In genomic region chr4:136945397-136945796, GRCm38 (mm10) we compare ENCODE assay signal across 20 mouse cellular contexts. TPM values are rescaled to one million over a fixed set of nuclear protein-coding genes. Genes with fewer than 3 reads are reported as not detected.
DNase-seq lines count a peak whose midpoint lies in the region; ATAC-seq and TF ChIP-seq lines count a peak whose summit lies in the region.
"Had no signal": no experiment of that assay in that cellular context is flagged by ENCODE, and none has a peak within 500 bp of the region (broad histone marks: within the 10 kb centered on the region; RNA-seq: fewer than 3 reads in every experiment).

No protein-coding gene starts in this region.

- 56% methylated on average over 17 of the region's 17 CpGs for WGBS in kidney, embryonic 14.5 days
- 64% methylated on average over 17 of the region's 17 CpGs for WGBS in limb, embryonic 10.5 days
- 59% methylated on average over 17 of the region's 17 CpGs for WGBS in heart, embryonic 11.5 days (ENCODE audit: insufficient replicate concordance)

- H3K4me1 ChIP-seq in kidney, embryonic 14.5 days (ENCODE audit: control insufficient read depth, insufficient read depth, low read length): peaks cover 7% of the 10 kb centered on the region; the same call in 1 of the 2 replicates
- H3K4me1 ChIP-seq in E14TG2a.4 (replicated peaks; ENCODE audit: low read depth, low read length) (peaks cover 40% of the 10 kb centered on the region), ES-E14 (ENCODE audit: control insufficient read depth in 2 of 2, insufficient read depth in 2 of 2, low read length in 2 of 2, poor library complexity in 1 of 2) (peaks cover 0 to 2% of the 10 kb centered on the region in 2 experiments; a peak in 1 of 4 replicates)
- peaks cover 49% of the 10 kb centered on the region for H3K4me1 ChIP-seq in limb, embryonic 10.5 days
- H3K4me1 ChIP-seq in heart, embryonic 11.5 days (ENCODE audit: control insufficient read depth, insufficient read depth, low read length): no peaks in the 10 kb centered on the region

- no peak overlapping the region for H3K9ac ChIP-seq in kidney, embryonic 14.5 days (ENCODE audit: low read depth, low read length)
- H3K9ac ChIP-seq in ES-E14 (ENCODE audit: insufficient read depth, low read depth, low read length, poor library complexity, severe bottlenecking): no peak overlapping the region
- H3K9ac ChIP-seq in heart, embryonic 11.5 days (ENCODE audit: low read depth, low read length): no peak overlapping the region
- H3K9ac ChIP-seq: hindbrain, embryonic 12.5 days; intestine, embryonic 15.5 days; limb, embryonic 13.5 days; liver, embryonic 14.5 days; neural tube, embryonic 12.5 days had no signal

- H3K27ac ChIP-seq in kidney, embryonic 14.5 days (ENCODE audit: low read depth, low read length): no peak overlapping the region
- no peak overlapping the region for H3K27ac ChIP-seq in ES-E14 (ENCODE audit: insufficient read depth, low read depth, low read length, poor library complexity, severe bottlenecking)
- H3K27ac ChIP-seq in limb, embryonic 10.5 days: no peak overlapping the region
- H3K27ac ChIP-seq in heart, embryonic 11.5 days (ENCODE audit: low read depth, low read length): no peak overlapping the region
- H3K27ac ChIP-seq: hindbrain, embryonic 12.5 days; intestine, embryonic 15.5 days; kidney, postnatal 0 days; layer of hippocampus, adult 2 months; limb, embryonic 13.5 days; liver, embryonic 14.5 days; neural tube, embryonic 12.5 days had no signal

- in situ Hi-C loops in ES-E14 (cut with MboI; ENCODE audit: low sequenced_read_pairs in 2 of 2, unreplicated experiment in 2 of 2): no loop called here

- H3K4me2 ChIP-seq in kidney, embryonic 14.5 days (replicated peaks; ENCODE audit: low read depth, low read length): no peak overlapping the region
- H3K4me2 ChIP-seq in heart, embryonic 11.5 days: no peak overlapping the region
- H3K4me2 ChIP-seq: hindbrain, embryonic 12.5 days; intestine, embryonic 15.5 days; limb, embryonic 13.5 days; neural tube, embryonic 12.5 days had no signal

- ATAC-seq in kidney, embryonic 14.5 days (ENCODE audit: low FRiP score, low TSS enrichment): 0 out of 2 replicates have a peak, but pooled peaks have one; percentile 14
- ATAC-seq in heart, embryonic 11.5 days (replicated peaks; ENCODE audit: insufficient number of reproducible peaks, low FRiP score, low TSS enrichment): no peak
- ATAC-seq: CD4-positive, CD25-positive, alpha-beta regulatory T cell, adult 4 months; intestine, embryonic 15.5 days had no signal

- peaks cover 32% of the 10 kb centered on the region for H3K27me3 ChIP-seq in kidney, embryonic 14.5 days (ENCODE audit: control insufficient read depth, insufficient read depth, low read length)
- peaks cover 97% of the 10 kb centered on the region for H3K27me3 ChIP-seq in E14TG2a.4 (ENCODE audit: insufficient read depth, low read length)
- H3K27me3 ChIP-seq in limb, embryonic 10.5 days (ENCODE audit: low read depth, poor library complexity, severe bottlenecking): peaks cover 85% of the 10 kb centered on the region
- peaks cover 91% of the 10 kb centered on the region for H3K27me3 ChIP-seq in heart, embryonic 11.5 days (ENCODE audit: control insufficient read depth, insufficient read depth, low read length)

- no peak for DNase-seq in kidney, postnatal 36 days
- no peak for DNase-seq in ES-E14 (ENCODE audit: low read depth, low spot score)
- DNase-seq in limb, embryonic 10.5 days (ENCODE audit: low spot score): peak; percentile 57
- no peak for DNase-seq in heart, postnatal 25 days (ENCODE audit: low spot score)
- DNase-seq: cerebellum, adult 11-12 months; heart, adult 11 months had no signal

- intact Hi-C loops in heart, postnatal 25 days (cut with DNase I): no loop called here

- no peaks in the 10 kb centered on the region for H3K36me3 ChIP-seq in kidney, embryonic 14.5 days (ENCODE audit: control insufficient read depth, insufficient read depth, low read length)
- H3K36me3 ChIP-seq in E14TG2a.4 (ENCODE audit: insufficient read depth, low read length) (no peaks in the 10 kb centered on the region), ES-E14 (ENCODE audit: control insufficient read depth, insufficient read depth, low read length, poor library complexity, severe bottlenecking) (no peaks in the 10 kb centered on the region)
- H3K36me3 ChIP-seq in limb, embryonic 10.5 days: no peaks in the 10 kb centered on the region
- H3K36me3 ChIP-seq in heart, embryonic 11.5 days (ENCODE audit: control insufficient read depth, insufficient read depth, low read length): no peaks in the 10 kb centered on the region
- H3K36me3 ChIP-seq: hindbrain, embryonic 12.5 days; intestine, embryonic 15.5 days; limb, embryonic 13.5 days; neural tube, embryonic 12.5 days had no signal

- TF ChIP-seq CTCF in E14TG2a.4 (conservative IDR thresholded peaks at IDR 0.05; ENCODE audit: low read length): no peak

- no peak overlapping the region for H3K4me3 ChIP-seq in kidney, embryonic 14.5 days (ENCODE audit: low read length)
- peak overlapping the region; percentile 64 for H3K4me3 ChIP-seq in E14TG2a.4 (replicated peaks; ENCODE audit: low read length)
- H3K4me3 ChIP-seq in ES-E14 (ENCODE audit: insufficient read depth in 1 of 2, low read depth in 1 of 2, low read length in 2 of 2, poor library complexity in 1 of 2, severe bottlenecking in 1 of 2): peak overlapping the region; percentile 43 to 48; a peak in 3 of 4 replicates
- no peak overlapping the region for H3K4me3 ChIP-seq in limb, embryonic 10.5 days
- H3K4me3 ChIP-seq in heart, embryonic 11.5 days (ENCODE audit: low read depth, low read length): no peak overlapping the region
- H3K4me3 ChIP-seq: hindbrain, embryonic 12.5 days; intestine, embryonic 15.5 days; layer of hippocampus, adult 2 months; limb, embryonic 13.5 days; neural tube, embryonic 12.5 days had no signal

- H3K9me3 ChIP-seq in kidney, embryonic 14.5 days (ENCODE audit: control insufficient read depth, low read length): no peaks in the 10 kb centered on the region
- H3K9me3 ChIP-seq in E14TG2a.4 (ENCODE audit: low read length) (no peaks in the 10 kb centered on the region), ES-E14 (ENCODE audit: control insufficient read depth, insufficient read depth, low read depth, low read length) (no peaks in the 10 kb centered on the region)
- no peaks in the 10 kb centered on the region for H3K9me3 ChIP-seq in limb, embryonic 10.5 days (replicated peaks)
- H3K9me3 ChIP-seq in heart, embryonic 11.5 days (replicated peaks; ENCODE audit: control insufficient read depth, low read length): no peaks in the 10 kb centered on the region
- H3K9me3 ChIP-seq: hindbrain, embryonic 12.5 days; intestine, embryonic 15.5 days; limb, embryonic 13.5 days; neural tube, embryonic 12.5 days had no signal

TF ChIP-seq in ES-E14, 5 proteins besides CTCF, POLR2A, EP300 and RAD21:
- no peak for TF ChIP-seq ZC3H11A (IDR thresholded peaks at IDR 0.05; ENCODE audit: borderline replicate concordance, low read depth, low read length)
- TF ChIP-seq HCFC1 (IDR thresholded peaks at IDR 0.05; ENCODE audit: borderline replicate concordance, insufficient read depth, low read length): no peak
- TF ChIP-seq CHD2 (IDR thresholded peaks at IDR 0.05; ENCODE audit: low read depth, low read length): no peak
- TF ChIP-seq MAFK (IDR thresholded peaks at IDR 0.05; ENCODE audit: insufficient read depth, low read depth, low read length): no peak
- no peak for TF ChIP-seq ZNF384 (IDR thresholded peaks at IDR 0.05; ENCODE audit: low read depth, low read length)

RNA-seq across cellular contexts. Expression of gene Epha8, which starts 11.2 kb away (rescaled TPM):
- 0.19 and 0.27 TPM in 2 replicates for polyA plus RNA-seq in kidney, embryonic 14.5 days (2014; fragmentation: Nextera tagmentation; extraction: Ambion mirVana)
- 1.0 and 1.5 TPM in 2 replicates for total RNA-seq in ES-E14 (2012; rRNA removed)
- polyA plus RNA-seq in limb, embryonic 10.5 days (2016; fragmentation: Nextera tagmentation; extraction: Ambion mirVana): 0.29 and 0.55 TPM in 2 replicates
- not detected for total RNA-seq in heart, postnatal 25 days (2021)
- 0.24 TPM in 1 of 2 replicates, not detected in the other for polyA plus RNA-seq in heart, embryonic 11.5 days (2014; fragmentation: Nextera tagmentation; extraction: Ambion mirVana)
- total RNA-seq: gastrocnemius, adult 8-10 months had no signal
- polyA plus RNA-seq: CD4-positive, CD25-positive, alpha-beta regulatory T cell, adult 4 months; heart, embryonic 14.5 days; lung, embryonic 16.5 days had no signal

RNA-seq across cellular contexts. Expression of gene C1qa, which starts 46.8 kb away (rescaled TPM):
- polyA plus RNA-seq in kidney, embryonic 14.5 days (2014; fragmentation: Nextera tagmentation; extraction: Ambion mirVana): 16.8 and 17.4 TPM in 2 replicates
- total RNA-seq in ES-E14 (2012; rRNA removed): not detected in 2 replicates
- 2.4 and 3.8 TPM in 2 replicates for polyA plus RNA-seq in limb, embryonic 10.5 days (2016; fragmentation: Nextera tagmentation; extraction: Ambion mirVana)
- 10 to 100 TPM; 46.0 to 46.8 TPM for total RNA-seq in heart, postnatal 25 days (2021)
- polyA plus RNA-seq in heart, embryonic 11.5 days (2014; fragmentation: Nextera tagmentation; extraction: Ambion mirVana): 8.1 and 8.8 TPM in 2 replicates

RNA-seq across cellular contexts. Expression of gene C1qc, which starts 52.5 kb away (rescaled TPM):
- 16.9 and 21.3 TPM in 2 replicates for polyA plus RNA-seq in kidney, embryonic 14.5 days (2014; fragmentation: Nextera tagmentation; extraction: Ambion mirVana)
- not detected in 2 replicates for total RNA-seq in ES-E14 (2012; rRNA removed)
- polyA plus RNA-seq in limb, embryonic 10.5 days (2016; fragmentation: Nextera tagmentation; extraction: Ambion mirVana): 2.8 and 5.9 TPM in 2 replicates
- 10 to 100 TPM; 35.2 to 41.2 TPM for total RNA-seq in heart, postnatal 25 days (2021)
- polyA plus RNA-seq in heart, embryonic 11.5 days (2014; fragmentation: Nextera tagmentation; extraction: Ambion mirVana): 7.1 and 7.4 TPM in 2 replicates

RNA-seq across cellular contexts. Expression of gene C1qb, which starts 59.4 kb away (rescaled TPM):
- 37.1 and 38.8 TPM in 2 replicates for polyA plus RNA-seq in kidney, embryonic 14.5 days (2014; fragmentation: Nextera tagmentation; extraction: Ambion mirVana)
- total RNA-seq in ES-E14 (2012; rRNA removed): not detected in 2 replicates
- polyA plus RNA-seq in limb, embryonic 10.5 days (2016; fragmentation: Nextera tagmentation; extraction: Ambion mirVana): 10.6 TPM in 2 replicates
- 10 to 100 TPM; 47.0 to 48.4 TPM for total RNA-seq in heart, postnatal 25 days (2021)
- polyA plus RNA-seq in heart, embryonic 11.5 days (2014; fragmentation: Nextera tagmentation; extraction: Ambion mirVana): 14.8 and 17.0 TPM in 2 replicates

Comparison
In these comparisons a context has a peak if more than half of its experiments do, and no peak if none do; other contexts are left out.
1. H3K4me3 ChIP-seq: peak in E14TG2a.4 (single experiment) and ES-E14 (2 of 2); none in kidney, embryonic 14.5 days (single experiment), limb, embryonic 10.5 days (single experiment) and heart, embryonic 11.5 days (single experiment).